Mouse (Mus musculus) bone marrow, adult 2 months (tissue): ENCODE data around the gene Slain2. TPM values are rescaled to one million over a fixed set of nuclear protein-coding genes. Genes with fewer than 3 reads are reported as not detected.
A peak's percentile ranks its signal among the peaks of the same experiment; 100 is the strongest.

ENCODE experiments used
- H3K27ac ChIP-seq: fragments of 200-500 bp; 2 replicates; pipeline ENCODE4 v1.5.1; 2012; ENCODE audit warnings: low read depth, mild to moderate bottlenecking, control low read depth, inconsistent platforms, low read length; ENCODE audit not compliant: control insufficient read depth, poor library complexity, insufficient read depth
- H3K4me1 ChIP-seq: fragments of 200-500 bp; 2 replicates; pipeline ENCODE4 v1.6.1; 2011; ENCODE audit warnings: low read length; ENCODE audit not compliant: control insufficient read depth, insufficient read depth
- H3K4me3 ChIP-seq: fragments of 200-500 bp; replicated peaks from 2 replicates; pipeline ENCODE3; 2011; ENCODE audit warnings: mild to moderate bottlenecking, low read depth, low read length, control low read depth; ENCODE audit not compliant: control insufficient read depth
- CTCF ChIP-seq: fragments of 200-500 bp; IDR thresholded peaks from 2 replicates; pipeline ENCODE4 v1.5.1; 2011; ENCODE audit warnings: low read length, control low read depth; ENCODE audit not compliant: control insufficient read depth, insufficient read depth
- POLR2A ChIP-seq: fragments of 200-500 bp; IDR thresholded peaks from 2 replicates; pipeline ENCODE4 v1.6.1; 2011; ENCODE audit warnings: low read depth, mild to moderate bottlenecking, control low read depth, low read length, borderline replicate concordance; ENCODE audit not compliant: control insufficient read depth
- WGBS: fragments of 180-500 bp; shearing (Covaris S2); methylation state at CpG from one replicate; pipeline ENCODE4 v1.1.7; 2018; 5-methylcytosine and 5-hydroxymethylcytosine counted together
- polyA plus RNA-seq: library from polyadenylated mRNA; stranded (reverse); fragments of >200 nt; gene quantifications from 2 replicates; pipeline ENCODE4 v1.2.4, GENCODE M21; 2011; ENCODE audit warnings: low replicate concordance; ENCODE audit not compliant: missing spikeins, insufficient read depth, insufficient read length

Slain2 gene
- polyA plus RNA-seq, result 9.3 and 18.4 TPM in 2 replicates

DNA sequence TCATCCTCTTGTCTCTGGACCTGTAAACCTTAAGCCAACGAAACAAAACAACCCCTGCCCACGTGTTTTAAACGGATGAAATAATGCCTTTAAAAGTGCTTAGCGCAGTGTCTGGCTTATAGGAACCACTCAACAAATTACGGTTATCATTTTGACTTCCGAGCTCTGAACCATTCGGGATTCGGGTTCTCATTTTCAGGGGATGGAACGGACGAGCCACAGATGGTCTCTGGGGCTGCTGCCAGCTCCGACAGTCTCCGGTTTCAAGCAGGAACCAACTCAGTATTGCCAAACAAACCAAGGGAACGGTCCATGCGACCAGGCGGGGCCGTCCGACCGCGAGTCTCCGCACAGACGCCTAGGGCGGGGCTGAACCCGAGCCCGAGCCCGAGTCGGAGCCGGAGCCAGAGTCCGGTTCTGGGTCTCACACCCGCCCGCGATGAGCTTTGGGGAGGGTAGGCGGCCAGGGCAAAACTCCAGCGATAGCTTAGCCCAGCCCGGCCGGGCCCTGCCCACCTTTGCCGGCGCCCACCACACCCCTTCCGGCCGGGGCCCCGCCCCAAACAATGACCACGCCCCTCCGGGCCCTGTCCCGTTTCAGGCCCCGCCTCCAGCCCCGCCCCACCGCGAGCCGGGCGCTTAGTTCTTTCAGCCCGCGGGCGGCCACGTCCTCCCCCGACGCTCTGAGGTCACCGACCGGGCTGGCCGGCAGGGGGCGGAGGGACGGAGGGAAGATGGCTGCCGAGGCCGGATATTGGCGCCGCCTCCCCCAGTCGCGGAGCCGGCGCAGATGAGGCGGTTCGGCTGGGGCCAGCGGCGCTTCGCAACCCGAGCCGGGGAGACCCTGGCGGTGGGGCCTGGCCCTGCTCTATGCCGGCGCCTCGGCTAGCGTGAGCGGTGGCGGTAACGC lies at the start of gene Slain2:
Gene Slain2, plus strand, starts transcription at position 657 of the 910 bp plus-strand sequence.
- Histone ChIP-seq H3K27ac (peak within 1 kb of the TSS; percentile 100), H3K4me3 (peak within 1 kb of the TSS; percentile 82), H3K4me1 (peaks cover 3% of the 10 kb centered on the region)
- peak; percentile 50 for TF ChIP-seq CTCF
- TF ChIP-seq POLR2A, result peak; percentile 66; the same call in 1 of the 2 replicates
- 1% methylated on average over 83 of the region's 83 CpGs for WGBS

DNA sequence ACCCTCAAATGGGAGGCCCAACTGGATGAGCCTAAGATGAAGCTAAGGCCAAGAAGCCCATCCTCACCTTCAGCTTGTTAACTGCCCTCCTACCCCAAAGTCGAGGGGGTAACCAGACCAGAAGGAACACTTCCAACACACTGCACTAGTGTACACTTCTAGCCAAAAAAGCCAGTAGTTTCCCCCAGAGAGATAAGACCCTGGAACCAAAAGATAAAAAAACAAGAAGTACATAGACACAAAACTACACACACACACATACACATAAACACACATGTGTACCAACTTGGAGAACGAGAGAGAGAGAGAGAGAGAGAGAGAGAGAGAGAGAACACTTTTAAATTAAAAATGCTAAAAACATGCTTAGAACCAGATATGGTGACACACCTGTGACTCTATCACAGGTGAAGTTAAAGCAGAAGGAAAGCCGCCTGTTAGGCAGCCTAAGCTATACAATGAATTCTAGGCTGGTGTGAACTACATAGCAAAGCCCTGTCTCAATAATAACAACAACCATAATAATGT lies 49.4 kb upstream of the Slain2 start:
- 36% methylated on average over 3 of the region's 3 CpGs for WGBS
- no peak overlapping the region for H3K4me3 ChIP-seq
- H3K4me1 ChIP-seq, result peaks cover 6% of the 10 kb centered on the region

DNA sequence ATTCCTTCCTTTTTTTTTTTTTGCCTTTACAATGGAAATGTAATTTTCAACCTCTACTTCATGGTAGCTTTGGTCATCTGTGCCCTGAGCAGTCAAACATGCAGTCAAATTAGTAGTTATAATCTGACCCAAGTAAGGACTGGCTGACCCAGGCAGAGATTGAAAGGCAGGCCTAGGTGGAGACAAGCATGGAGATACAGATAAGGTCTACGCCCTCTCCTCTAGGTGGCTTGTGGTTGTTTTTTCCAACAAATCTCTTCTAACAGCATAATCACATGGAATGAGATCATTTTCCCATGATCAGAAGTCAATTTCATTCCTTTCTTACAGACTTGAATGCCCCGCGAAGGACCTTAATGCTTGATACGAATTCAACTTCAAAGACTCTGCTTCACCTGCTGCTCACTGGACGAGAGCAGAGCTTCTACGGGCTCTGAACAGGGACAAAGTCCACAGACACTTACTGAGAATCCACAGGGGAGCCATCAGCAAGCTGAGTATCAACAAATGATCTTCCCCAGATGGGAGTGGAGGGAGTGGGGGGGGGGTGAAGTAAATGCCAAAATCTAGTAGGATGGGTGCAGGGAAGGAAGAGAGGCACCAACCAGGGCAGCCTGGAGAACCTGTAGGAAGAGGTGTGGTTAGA lies 47.7 kb upstream of the Slain2 start:
- Histone ChIP-seq H3K4me1 (peaks cover 6% of the 10 kb centered on the region), H3K27ac (no peak overlapping the region), H3K4me3 (no peak overlapping the region)
- 66% methylated on average over 6 of the region's 6 CpGs for WGBS
- TF ChIP-seq CTCF (no peak), POLR2A (no peak)

More for the DNA sequence above, 49.4 kb upstream of the Slain2 start:
- H3K27ac ChIP-seq, result no peak overlapping the region
- TF ChIP-seq CTCF (no peak), POLR2A (no peak)

DNA sequence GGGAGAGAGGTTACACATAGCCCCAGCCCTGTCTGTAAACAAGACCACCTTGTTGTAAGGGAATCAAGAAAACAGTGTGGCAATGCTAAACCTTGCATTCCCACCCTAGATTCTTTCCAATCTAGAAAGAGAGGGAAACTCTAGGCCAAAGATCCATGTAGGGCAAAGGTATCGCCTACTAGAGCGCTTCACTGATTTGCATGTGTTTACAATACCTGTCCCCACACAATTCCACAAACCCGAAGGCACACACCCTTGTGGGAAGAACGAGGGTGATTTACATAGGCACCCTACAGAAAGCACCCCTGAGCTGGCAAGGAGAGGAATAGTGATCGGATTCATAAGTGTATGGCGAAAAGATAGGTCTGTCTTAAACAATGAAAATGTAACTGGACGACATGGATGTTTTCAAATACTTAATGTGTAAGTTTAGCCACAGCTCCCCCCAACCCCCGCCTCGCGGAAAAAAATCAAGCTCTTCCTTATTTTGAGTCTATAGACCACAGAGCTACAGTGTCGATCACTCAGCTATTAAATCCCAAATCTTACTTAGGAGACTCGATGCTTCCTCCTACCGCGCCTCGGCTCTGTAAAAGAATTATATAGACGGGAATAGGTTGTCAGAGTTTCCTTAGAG lies 47.0 kb upstream of the Slain2 start:
- H3K4me3 ChIP-seq, result peak overlapping the region; percentile 93
- no peak overlapping the region for H3K27ac ChIP-seq
- WGBS, result 14% methylated on average over 16 of the region's 16 CpGs
- peaks cover 5% of the 10 kb centered on the region for H3K4me1 ChIP-seq
- TF ChIP-seq CTCF (no peak), POLR2A (no peak)

DNA sequence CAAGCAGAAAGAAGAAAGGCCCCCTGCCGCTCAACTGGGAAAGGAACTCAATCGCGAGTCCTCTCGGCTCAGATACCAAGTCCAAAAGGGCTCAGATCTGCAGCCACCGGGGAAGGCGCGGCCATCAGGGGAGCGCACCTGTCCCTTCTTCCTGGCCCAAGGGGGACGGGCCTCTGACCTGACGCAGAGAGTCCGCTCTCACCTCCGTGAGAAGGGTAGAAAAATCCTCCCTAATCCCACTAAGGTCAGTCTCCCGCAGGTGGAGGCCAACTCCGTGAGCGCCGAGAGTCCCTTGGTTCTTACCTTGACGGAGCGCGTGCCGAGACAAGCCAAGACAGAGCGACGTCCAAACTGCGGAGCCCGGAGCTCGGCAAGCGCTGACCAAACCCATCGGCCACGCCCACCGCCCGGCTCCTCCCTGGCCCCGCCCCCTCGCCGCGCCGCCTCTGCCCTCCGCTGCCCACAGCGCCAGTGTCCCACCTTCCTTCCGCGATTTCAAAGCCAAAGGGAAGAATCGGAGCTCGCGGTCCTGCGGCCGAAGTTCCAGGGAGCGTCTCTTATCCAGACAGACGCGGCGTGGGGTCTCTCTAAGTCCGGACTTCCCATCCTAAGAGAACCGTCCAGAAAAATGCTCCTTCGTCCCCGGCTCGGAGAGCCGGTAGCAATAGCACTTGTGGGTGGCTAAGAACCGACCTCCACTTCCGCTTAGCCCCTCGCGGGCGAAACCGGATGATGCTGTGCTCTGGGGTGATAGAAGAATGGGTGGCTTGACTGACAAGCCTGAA lies 45.8 kb upstream of the Slain2 start, which contains the start of gene Tec:
Gene Tec, minus strand, starts transcription at position 393 of the 785 bp plus-strand sequence.
- peak within 1 kb of the TSS; percentile 93 for H3K4me3 ChIP-seq
- H3K27ac ChIP-seq, result peak within 1 kb of the TSS; percentile 74
- TF ChIP-seq POLR2A, result peak; percentile 92; the same call in 1 of the 2 replicates
- no peak for TF ChIP-seq CTCF
- H3K4me1 ChIP-seq, result peaks cover 5% of the 10 kb centered on the region
- whole genome bisulfite sequencing, result under 1% methylated on average over 60 of the region's 60 CpGs

DNA sequence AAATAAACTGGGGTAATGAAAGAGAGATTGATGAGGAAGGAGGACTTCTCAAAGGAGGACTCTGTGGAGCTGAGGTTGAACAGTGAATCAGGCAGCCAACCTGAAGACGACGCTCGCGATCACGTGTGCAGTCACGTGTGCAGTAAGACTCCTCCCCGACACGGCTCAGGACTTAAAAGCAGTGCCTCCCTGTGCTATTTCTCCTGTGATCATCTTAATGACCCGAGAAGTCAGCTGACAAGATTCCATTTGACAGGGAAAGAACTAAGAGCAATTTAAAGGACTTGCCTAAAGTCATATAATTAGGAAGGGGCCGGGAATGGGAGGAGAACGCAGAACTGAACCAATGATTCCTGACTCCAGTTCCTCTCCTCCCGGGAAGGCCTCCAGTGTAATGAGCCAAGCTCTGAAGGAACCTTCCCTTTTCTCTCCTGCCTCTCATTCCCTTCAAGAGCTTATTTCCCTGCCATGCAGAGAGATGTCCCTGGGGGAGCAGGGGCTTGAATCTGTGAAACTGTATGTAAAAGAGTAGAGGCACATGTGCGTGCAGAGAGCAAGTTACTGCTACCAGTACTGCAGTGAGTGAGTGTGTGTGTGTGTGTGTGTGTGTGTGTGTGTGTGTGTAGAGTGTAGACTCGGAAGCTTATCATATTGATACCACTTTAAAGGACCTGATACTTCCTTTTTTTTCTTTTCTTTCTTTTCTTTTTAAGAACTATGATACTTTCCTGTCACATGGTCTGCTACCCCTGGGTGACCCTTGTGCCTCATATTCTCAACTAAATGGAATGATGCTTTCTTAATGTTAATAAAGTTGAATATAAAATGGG lies 44.1 kb upstream of the Slain2 start:
- TF ChIP-seq CTCF (no peak), POLR2A (no peak)
- Histone ChIP-seq H3K4me1 (peaks cover 3% of the 10 kb centered on the region), H3K27ac (no peak overlapping the region), H3K4me3 (no peak overlapping the region)
- 73% methylated on average over 14 of the region's 14 CpGs for WGBS

DNA sequence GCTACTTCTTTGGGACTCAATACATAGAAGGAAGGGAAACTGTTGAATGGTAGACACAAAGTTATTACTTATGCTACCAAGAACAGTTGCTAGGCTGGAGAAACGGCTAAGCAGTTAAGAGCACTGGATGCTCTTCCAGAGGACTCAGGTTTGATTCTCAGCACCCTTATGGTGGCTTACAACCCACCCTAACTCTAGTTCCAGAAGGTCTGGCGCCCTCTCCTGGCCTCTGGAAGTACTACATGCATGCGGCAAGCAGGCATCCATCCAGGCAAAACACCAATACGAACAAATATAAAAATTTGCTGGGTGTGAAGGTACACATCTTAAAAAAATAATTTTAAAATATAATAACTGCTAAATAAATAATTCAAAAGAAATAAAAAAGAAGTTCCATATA lies 43.0 kb upstream of the Slain2 start:
- H3K27ac ChIP-seq, result no peak overlapping the region
- peak; percentile 39 for TF ChIP-seq CTCF
- TF ChIP-seq POLR2A, result no peak
- WGBS, result 79% methylated on average over 4 of the region's 4 CpGs
- H3K4me3 ChIP-seq, result no peak overlapping the region
- peaks cover 3% of the 10 kb centered on the region for H3K4me1 ChIP-seq
